Comparison of ENCODE assay signal across 8 mouse cellular contexts in the genomic region with DNA sequence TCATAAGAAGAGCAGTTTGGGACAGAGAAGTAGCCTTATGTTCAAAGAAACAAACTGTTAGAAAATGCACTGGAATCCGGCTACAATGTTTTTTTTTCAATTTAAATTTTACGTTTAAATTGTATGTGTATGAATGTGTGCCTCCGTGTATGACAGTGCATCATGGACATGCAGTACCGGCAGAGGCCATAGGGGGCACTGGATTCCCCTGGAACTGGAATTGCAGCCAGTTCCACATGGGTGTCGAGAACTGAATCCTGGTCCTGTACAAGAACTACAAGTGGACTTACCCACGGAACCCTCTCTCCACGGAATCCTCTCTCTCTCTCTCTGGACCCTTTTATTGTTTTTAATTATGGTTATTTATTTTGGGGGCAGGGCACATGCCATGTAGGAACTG. TPM values are rescaled to one million over a fixed set of nuclear protein-coding genes. Genes with fewer than 3 reads are reported as not detected.
A peak's percentile ranks its signal among the peaks of the same experiment; 100 is the strongest.
DNase-seq lines count a peak whose midpoint lies in the region; ATAC-seq and TF ChIP-seq lines count a peak whose summit lies in the region.

No protein-coding gene starts in this region.

- no peaks in the 10 kb centered on the region for H3K27me3 ChIP-seq in forebrain, postnatal 0 days (ENCODE audit: insufficient read depth, low read length)
- H3K27me3 ChIP-seq in forebrain, embryonic 10.5 days (ENCODE audit: poor library complexity, severe bottlenecking) = no peaks in the 10 kb centered on the region
- H3K27me3 ChIP-seq in lung, postnatal 0 days (replicated peaks; ENCODE audit: insufficient read depth, low read length) = no peaks in the 10 kb centered on the region

- no peak for TF ChIP-seq EP300 in lung, postnatal 0 days (IDR thresholded peaks at IDR 0.05)

- peak; percentile 46 for TF ChIP-seq CTCF in forebrain, postnatal 0 days (IDR thresholded peaks at IDR 0.05; ENCODE audit: low read depth)
- peak; percentile 48 for TF ChIP-seq CTCF in lung, postnatal 0 days (IDR thresholded peaks at IDR 0.05)

- no peak for ATAC-seq in forebrain, postnatal 0 days
- ATAC-seq in lung, postnatal 0 days = no peak

- 95% methylated on average over 7 of the region's 7 CpGs for WGBS in forebrain, postnatal 0 days
- 92% methylated on average over 7 of the region's 7 CpGs for WGBS in forebrain, embryonic 10.5 days
- WGBS in lung, postnatal 0 days = 94% methylated on average over 7 of the region's 7 CpGs

- H3K9ac ChIP-seq in forebrain, postnatal 0 days = no peak overlapping the region
- no peak overlapping the region for H3K9ac ChIP-seq in lung, postnatal 0 days (replicated peaks; ENCODE audit: low read depth)

- H3K36me3 ChIP-seq in forebrain, postnatal 0 days (ENCODE audit: insufficient read depth) = no peaks in the 10 kb centered on the region
- H3K36me3 ChIP-seq in forebrain, embryonic 10.5 days (replicated peaks) = no peaks in the 10 kb centered on the region
- H3K36me3 ChIP-seq in lung, postnatal 0 days (ENCODE audit: insufficient read depth, low read length) = no peaks in the 10 kb centered on the region

- H3K4me2 ChIP-seq in forebrain, postnatal 0 days (ENCODE audit: low read depth) = no peak overlapping the region
- H3K4me2 ChIP-seq in lung, postnatal 0 days (replicated peaks; ENCODE audit: low read depth, low read length) = no peak overlapping the region

- peaks cover 7% of the 10 kb centered on the region for H3K4me1 ChIP-seq in forebrain, postnatal 0 days (ENCODE audit: insufficient read depth)
- H3K4me1 ChIP-seq in forebrain, embryonic 10.5 days = peaks cover 15% of the 10 kb centered on the region
- peaks cover 5% of the 10 kb centered on the region; the same call in 1 of the 2 replicates for H3K4me1 ChIP-seq in lung, postnatal 0 days (ENCODE audit: insufficient read depth, low read depth, low read length)

- no peaks in the 10 kb centered on the region for H3K9me3 ChIP-seq in forebrain, postnatal 0 days (ENCODE audit: low read length)
- no peaks in the 10 kb centered on the region for H3K9me3 ChIP-seq in forebrain, embryonic 10.5 days
- no peaks in the 10 kb centered on the region for H3K9me3 ChIP-seq in lung, postnatal 0 days (ENCODE audit: low read length)

- no peak for DNase-seq in forebrain, postnatal 0 days
- no peak for DNase-seq in forebrain, embryonic 10.5 days (ENCODE audit: extremely low spot score, low spot score)
- DNase-seq in lung, postnatal 0 days (ENCODE audit: low spot score) = no peak
- DNase-seq in lung, adult 18-20 months = no peak
- DNase-seq in MN1 (ENCODE audit: low spot score) = peak; percentile 45
- DNase-seq in retina, embryonic 14.5 days (ENCODE audit: low spot score) = peak; percentile 32
- DNase-seq in adrenal gland, adult 18-20 months (ENCODE audit: low spot score in 2 of 2) = no peak
- no peak for DNase-seq in right cerebral cortex, postnatal 36 days (ENCODE audit: low spot score in 2 of 2)

- no peak overlapping the region for H3K4me3 ChIP-seq in forebrain, postnatal 0 days (ENCODE audit: low read depth, low read length)
- H3K4me3 ChIP-seq in forebrain, embryonic 10.5 days = no peak overlapping the region
- no peak overlapping the region for H3K4me3 ChIP-seq in lung, postnatal 0 days (ENCODE audit: low read depth, low read length)

- no peak overlapping the region for H3K27ac ChIP-seq in forebrain, postnatal 0 days (ENCODE audit: low read depth, low read length)
- no peak overlapping the region for H3K27ac ChIP-seq in forebrain, embryonic 10.5 days
- H3K27ac ChIP-seq in lung, postnatal 0 days (ENCODE audit: low read length) = no peak overlapping the region

RNA-seq across cellular contexts. Expression of a gene that starts 3.7 kb away (rescaled TPM):
- total RNA-seq in forebrain, postnatal 0 days (2014; rRNA removed) = 28.0 and 38.8 TPM in 2 replicates
- polyA plus RNA-seq in forebrain, postnatal 0 days (2015; fragmentation: Nextera tagmentation; extraction: Ambion mirVana) = 22.0 and 27.1 TPM in 2 replicates
- 113 and 116 TPM in 2 replicates for polyA plus RNA-seq in forebrain, embryonic 10.5 days (2016; fragmentation: Nextera tagmentation; extraction: Ambion mirVana)
- 15.2 and 17.3 TPM in 2 replicates for polyA plus RNA-seq in lung, postnatal 0 days (2015; fragmentation: Nextera tagmentation; extraction: Ambion mirVana)
- total RNA-seq in adrenal gland, adult 18-20 months (2021) = 10 to 100 TPM in 1 of 2 experiments, 1 to 10 TPM in 1; 9.1 to 11.0 TPM

RNA-seq across cellular contexts. Expression of a gene that starts 49.7 kb away (rescaled TPM):
- 65.2 and 66.3 TPM in 2 replicates for total RNA-seq in forebrain, postnatal 0 days (2014; rRNA removed)
- 126 and 148 TPM in 2 replicates for polyA plus RNA-seq in forebrain, postnatal 0 days (2015; fragmentation: Nextera tagmentation; extraction: Ambion mirVana)
- 136 and 141 TPM in 2 replicates for polyA plus RNA-seq in forebrain, embryonic 10.5 days (2016; fragmentation: Nextera tagmentation; extraction: Ambion mirVana)
- polyA plus RNA-seq in lung, postnatal 0 days (2015; fragmentation: Nextera tagmentation; extraction: Ambion mirVana) = 268 and 290 TPM in 2 replicates
- total RNA-seq in adrenal gland, adult 18-20 months (2021) = 100 to 1,000 TPM; 116 to 128 TPM

RNA-seq across cellular contexts. Expression of a gene that starts 50.0 kb away (rescaled TPM):
- 22.1 and 28.3 TPM in 2 replicates for total RNA-seq in forebrain, postnatal 0 days (2014; rRNA removed)
- 17.0 and 22.9 TPM in 2 replicates for polyA plus RNA-seq in forebrain, postnatal 0 days (2015; fragmentation: Nextera tagmentation; extraction: Ambion mirVana)
- 22.4 TPM in 2 replicates for polyA plus RNA-seq in forebrain, embryonic 10.5 days (2016; fragmentation: Nextera tagmentation; extraction: Ambion mirVana)
- 16.7 and 17.2 TPM in 2 replicates for polyA plus RNA-seq in lung, postnatal 0 days (2015; fragmentation: Nextera tagmentation; extraction: Ambion mirVana)
- 10 to 100 TPM; 13.1 to 15.0 TPM for total RNA-seq in adrenal gland, adult 18-20 months (2021)

Comparison
In these comparisons a context has a peak if more than half of its experiments do, and no peak if none do; other contexts are left out.
1. DNase-seq: peak in MN1 (single experiment) and retina, embryonic 14.5 days (single experiment); none in forebrain, postnatal 0 days (single experiment), forebrain, embryonic 10.5 days (single experiment), lung, postnatal 0 days (single experiment), lung, adult 18-20 months (0 of 2), adrenal gland, adult 18-20 months (0 of 2) and right cerebral cortex, postnatal 36 days (0 of 2).